Mouse (Mus musculus) spleen, postnatal 10 days (tissue): ENCODE results near the gene Sec22b.
A peak's percentile ranks its signal among the peaks of the same experiment; 100 is the strongest.

Experiments
- DNase-seq, 2 experiments: peaks; one replicate each; pipeline ENCODE4 v3.0.0; 2021 to 2022; ENCODE audit warnings: low spot score in 2 of 2

The Sec22b gene

DNA sequence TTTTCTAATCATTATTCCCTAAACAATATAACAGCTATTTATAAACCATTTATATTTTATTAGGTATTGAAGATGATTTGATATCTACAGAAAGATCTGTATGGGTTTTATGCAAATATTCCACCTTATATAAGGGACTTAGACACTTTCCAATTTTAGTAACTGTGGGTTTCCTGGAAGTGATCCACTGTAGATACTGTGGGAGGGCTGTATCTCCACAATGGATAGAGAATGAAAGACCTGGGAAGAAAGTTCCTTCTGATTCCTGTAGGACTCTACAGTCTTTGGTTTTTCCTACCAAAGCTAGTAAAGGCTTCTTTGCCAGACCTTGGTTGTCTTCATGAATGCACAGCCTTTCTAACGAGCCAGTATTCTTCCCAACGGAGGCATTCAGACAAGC, 8.7 kb downstream of the Sec22b start:
- no peak for DNase-seq

DNA sequence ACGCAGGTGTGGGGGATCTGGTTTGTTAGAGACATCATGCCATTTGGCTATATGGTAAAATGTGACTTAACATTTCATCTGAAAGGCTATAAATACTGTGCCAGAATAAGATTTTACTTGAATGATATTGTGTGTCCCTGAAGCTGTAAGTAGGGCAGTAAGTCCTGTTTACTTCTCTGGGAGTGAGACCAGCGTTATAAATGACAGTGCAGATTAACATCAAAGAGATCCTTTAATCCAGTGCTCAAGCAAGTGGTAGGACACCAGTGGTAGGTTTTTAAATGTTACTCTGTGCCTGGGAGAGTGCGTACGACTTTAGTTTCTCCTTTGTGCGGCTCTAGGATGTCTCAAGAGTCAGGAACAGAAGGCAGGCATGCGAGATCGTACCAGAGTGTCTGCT, 10.1 kb downstream of the Sec22b start:
- DNase-seq, result no peak

DNA sequence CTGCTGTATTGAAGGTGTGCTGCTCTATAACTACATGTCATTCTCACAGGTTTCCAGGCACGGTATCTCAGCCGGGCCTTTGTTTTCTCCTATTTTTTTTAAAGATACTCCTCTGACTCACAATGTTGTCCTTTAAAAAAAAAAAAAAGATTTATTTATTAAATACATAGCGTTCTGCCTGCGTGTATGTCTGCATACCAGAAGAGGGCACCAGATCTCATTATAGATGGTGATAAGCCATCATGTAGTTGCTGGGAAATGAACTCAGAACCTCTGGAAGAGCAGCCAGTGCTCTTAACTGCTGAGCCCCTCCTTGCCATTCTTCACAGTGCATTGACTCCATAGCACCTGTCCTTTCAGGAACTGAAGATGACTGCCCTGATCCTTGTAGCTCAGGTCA, 14.1 kb downstream of the Sec22b start:
- no peak for DNase-seq

DNA sequence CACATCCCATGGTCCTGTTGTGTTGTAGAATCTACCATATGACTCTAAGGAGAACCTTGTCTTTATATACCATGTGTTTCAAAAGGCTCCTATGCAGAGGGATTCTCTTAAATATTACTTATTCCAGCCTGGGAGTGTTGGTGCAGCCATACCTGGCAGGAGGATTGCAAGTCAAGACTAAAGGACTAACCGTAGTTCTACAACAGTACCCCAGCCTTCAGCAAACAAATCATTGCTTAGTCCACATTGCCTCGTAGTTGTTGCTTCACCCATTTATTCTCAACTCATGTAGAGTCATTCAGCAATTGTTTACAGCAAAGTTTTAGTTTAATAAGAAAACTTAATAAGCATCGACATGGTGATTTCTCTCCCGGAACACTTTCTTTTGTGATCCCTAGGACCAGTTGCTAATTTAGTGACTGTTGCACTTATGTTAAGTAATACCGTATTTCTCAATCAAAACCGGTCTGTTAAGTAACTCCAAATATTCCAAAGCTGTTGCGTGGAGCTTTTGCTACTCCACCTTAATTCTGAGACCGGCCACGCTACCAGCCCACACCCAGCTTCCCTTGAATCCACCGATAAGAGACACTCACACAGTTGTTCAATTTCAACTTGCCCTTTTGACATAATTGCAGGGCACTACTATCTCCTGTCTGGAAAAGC, 18.0 kb downstream of the Sec22b start:
- DNase-seq, result no peak

DNA sequence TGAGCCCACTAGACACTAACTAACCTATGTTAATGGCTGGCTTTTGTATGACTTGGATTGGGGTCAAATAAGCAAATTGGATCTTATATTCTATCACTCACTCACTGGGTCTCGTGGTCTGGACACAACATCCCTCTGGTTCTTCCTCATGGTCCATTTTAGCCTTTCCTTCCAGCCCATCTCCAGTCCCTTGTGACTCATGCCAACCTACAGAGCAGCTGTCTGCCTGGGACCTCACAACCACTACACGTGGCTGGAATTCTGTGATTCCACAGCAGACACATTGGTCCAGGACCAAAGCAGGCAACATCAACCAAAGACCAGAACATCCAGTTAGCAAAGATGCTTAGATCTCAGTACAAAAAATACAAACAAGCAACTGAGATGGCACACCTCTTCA, 24.3 kb downstream of the Sec22b start:
- DNase-seq, result no peak

DNA sequence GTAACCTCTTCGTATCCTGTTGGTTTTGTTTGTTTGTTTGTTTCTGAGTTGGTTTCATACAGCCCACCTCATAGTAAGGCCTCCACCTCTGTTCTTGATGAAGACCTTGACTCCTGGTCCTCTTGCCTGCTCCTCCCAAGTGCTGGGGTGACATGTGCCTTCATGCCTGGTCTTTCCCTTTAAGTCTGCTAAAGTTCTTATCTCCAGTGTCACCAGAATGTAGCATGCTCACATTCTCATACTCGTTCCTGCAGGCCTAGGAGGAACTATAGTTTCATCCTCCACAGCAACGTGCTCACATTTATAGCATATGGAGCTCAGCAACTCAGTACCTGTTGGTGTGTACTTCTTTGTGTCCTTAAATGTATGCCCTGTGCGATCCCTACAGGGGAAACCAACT, 26.3 kb downstream of the Sec22b start:
- no peak for DNase-seq

DNA sequence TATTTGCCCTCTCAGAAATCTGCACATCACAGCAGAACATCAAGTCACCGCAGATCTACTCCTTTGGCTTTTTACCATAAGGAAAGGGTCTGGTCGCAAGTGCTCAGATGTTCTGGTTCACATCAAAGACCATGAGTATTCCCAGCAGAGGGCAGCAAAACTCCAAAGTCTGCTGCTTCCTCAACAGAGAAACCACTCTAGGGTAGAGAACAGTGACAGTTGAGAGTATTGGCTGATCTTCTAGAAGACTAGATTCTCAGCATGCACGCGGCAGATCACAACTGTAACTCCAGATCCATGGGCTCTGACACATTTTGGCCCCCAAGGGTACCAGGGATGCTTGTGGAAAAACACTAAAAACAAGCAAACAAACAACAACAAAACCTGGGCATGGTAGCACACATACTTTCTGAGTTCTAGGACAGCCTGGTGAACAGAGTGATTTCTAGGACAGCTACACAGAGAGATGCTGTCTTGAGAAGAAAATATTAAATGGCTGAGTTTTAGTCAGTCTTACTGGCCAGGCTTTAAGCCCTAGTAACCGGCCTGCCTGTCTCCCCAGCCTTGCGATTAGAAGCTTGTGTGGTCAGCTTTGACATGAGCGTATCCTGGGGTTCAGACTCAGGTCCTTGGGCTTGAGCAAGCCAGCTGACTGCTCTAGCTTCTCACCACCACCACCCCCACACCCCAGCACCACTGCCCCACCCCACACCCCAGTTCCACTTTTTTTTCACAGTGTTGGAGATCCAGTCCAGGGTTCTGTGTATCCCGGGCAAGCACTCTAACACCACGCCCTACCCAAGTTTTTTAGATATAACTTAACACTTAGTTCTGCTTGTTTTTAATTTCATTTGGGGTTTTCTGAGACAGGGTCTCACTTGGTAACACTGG, 28.2 kb downstream of the Sec22b start:
- DNase-seq, result peak; percentile 57 to 86

DNA sequence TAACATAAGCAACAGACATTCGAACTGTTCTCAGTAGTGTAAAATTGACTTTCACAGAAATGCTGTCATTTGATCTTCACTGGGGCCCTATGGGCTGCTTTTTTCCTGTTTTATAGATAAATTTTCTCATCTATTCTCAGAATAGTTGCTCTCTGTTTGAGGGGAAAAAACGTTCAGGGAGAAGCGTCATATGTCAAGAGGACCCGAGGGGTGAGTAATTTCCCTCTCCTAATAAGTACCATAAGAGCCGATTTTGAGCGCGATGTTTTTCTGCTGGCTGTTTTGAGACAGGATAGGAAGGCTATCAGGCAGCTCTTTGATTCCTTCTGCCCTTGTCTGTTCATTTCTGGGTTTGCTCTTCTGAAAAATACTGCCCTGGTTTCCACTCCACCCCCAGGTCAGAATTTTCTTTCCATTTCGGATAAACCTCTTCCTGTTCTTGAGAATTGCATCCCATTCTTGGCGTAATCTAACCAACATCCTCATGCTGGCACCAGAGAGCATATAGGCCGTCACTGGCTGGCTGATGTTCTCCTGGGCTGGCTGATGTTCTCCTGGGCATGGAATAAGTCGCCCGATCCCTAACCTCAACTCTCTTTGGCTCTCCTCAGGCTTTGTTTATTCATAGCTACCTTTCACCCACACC, 29.3 kb downstream of the Sec22b start:
- no peak for DNase-seq

DNA sequence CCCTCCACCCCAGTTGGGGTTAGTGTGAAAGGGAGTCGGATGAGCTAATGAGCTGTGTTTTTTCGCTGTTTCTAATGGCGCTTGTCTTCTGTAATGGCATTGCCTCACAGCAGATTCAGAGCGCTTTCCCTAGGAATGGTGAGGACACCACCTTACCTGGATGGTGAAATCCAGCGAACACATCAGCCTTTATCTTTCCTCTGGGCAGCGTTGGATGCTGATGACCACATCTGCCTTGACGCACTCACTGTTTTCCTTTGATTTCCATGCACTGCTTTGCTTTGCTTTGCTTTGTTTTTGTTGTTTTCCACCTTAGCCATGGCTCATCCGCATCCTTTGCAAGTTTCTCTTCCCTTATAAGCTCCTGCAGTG, 29.8 kb downstream of the Sec22b start:
- no peak for DNase-seq

DNA sequence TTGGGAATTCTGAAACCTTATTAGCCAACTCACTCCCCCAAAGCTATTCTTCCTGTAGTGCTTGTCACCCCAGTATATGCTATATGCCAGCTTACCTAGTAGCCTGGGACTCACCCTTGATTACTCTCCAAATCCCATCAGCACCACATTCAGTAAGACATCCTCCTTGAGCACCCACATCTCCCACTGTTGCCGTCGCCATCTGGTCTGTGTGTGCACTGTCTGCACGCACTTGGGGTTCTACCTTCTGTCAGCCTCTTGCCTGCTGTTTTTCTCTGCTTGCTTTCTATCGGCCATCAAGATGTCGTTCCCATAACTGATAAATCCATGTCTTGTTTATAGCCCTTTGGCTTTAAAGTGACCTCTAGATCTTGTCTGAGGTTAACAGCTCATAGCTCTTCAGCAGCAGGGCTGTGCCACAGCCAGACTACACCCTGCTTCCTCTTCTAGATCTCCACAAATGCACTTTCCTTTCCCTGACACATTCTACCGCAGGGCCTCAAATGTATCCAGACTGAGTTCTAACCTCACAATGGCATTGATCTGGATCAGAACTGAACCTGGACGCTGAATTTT, 30.4 kb downstream of the Sec22b start:
- no peak for DNase-seq

DNA sequence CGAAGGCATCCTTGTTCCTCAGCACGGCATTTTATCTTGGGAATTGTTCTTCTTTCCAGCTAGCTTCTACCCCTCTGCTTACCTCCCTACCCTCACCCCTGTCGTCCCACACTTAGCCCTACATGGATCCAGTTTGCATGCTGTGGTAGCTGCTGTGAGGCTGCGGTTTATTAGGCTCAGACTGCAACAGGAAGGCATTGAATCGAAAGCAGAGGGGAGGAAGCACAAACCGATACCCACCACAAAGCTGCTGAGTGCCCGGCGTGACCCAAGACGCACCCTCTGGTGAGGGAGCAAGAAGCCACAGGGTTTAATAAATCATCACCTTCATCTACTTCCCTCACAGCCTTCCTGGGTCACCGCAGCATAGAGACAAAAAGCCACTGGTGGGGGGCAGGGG, 31.1 kb downstream of the Sec22b start:
- peak; percentile 45 to 66 for DNase-seq

DNA sequence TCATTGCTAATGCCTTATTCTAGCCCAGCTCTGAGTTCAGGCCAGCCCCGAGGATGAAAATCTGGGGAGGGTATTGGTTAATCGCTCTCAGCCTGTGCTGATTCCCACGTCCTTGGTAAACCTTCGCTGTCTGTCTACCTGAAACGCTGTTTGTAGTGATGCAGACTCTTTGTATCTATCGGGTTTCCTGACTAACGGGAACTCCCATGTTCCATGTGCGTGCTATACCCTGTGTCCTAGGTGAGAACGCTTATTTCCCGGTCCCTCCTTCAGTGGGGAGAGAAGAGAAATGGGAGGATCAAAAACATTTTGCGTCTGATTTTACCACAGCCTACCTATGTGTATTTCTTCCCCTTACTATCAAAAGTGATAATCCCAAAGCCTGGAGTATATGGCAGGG, 31.8 kb downstream of the Sec22b start:
- no peak for DNase-seq

DNA sequence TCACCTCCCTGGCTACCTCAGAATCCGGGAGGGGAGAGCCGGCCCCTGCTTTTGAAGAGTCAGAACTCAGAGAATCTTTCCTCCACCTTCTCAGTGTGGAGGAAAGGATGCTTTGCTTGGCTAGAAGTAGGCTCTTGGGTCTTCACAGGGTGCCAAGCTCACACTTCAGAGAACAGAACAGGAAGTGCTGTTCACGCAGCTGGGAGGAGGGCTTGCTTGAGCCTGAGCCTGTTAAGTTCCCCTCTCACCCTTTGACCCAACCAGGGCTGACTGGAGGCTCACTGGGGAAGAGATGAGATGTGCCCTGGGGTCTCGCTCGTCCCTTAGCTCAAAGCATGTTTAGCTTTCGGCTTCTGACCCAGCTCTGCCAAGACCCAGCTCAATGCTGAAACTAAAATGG, 32.3 kb downstream of the Sec22b start:
- peak in 1 of 2 experiments; percentile 59 for DNase-seq

DNA sequence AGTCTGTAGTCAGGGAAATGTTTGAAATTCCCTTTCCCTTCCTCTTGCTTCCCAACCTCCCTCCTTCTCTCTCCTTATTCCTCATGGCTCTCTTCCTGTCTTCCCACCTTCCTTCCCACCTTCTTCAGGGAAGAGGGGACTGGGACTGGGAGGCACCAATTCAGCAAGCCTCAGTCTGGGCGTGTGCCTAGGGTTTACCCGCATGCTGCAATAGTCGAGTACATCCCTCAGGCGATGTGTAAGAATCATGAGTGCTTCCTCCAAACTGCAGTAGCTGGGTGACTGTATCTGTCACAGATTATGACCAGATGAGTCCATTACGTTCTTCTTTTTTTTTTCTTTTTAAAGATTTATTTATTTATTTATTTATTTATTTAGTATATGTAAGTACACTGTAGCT, 32.8 kb downstream of the Sec22b start:
- no peak for DNase-seq

DNA sequence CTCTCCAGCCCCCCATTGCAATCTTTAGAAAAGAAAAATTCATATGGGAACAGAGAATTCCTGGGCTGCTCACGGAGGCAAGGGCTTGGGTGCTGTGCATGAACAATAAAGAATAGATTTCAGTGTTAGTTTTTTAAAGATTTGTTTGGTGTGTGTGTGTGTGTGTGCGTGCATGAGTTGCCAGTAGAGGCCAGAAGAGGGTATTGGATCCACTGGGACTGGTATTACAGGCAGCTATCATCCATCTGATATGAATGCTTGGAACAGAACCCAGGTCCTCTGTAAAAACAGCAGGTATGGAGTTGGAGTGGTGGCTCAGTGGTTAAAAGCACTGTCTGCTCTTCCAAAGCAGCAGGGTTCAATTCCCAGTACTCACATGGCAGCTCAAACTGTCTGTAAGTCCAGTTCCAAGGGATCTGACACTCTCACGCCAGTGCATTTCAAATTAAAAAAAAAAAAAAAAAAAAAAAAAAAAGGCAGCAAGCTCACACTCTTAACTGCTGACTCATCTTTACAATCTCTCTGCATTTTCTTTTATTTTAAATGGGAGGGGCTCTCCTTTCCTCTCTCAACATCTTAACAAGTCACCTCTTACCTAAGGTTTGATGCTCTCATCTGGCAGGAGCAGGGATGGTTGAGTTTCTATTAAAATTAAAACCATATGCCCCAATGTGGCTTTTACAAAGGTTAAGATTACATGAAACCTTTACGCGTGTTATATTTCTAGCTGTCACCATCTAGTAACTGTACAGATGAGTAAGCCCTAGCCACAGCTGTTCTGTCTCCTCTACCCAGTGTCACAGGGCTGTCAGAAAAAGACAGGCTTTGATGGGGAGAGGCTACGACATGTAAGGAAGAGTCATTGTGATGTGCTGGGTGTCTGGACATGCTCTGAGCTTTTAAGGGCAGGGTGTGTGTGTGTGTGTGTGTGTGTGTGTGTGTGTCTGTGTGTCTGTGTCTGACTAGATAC, 33.6 kb downstream of the Sec22b start:
- DNase-seq, result no peak

DNA sequence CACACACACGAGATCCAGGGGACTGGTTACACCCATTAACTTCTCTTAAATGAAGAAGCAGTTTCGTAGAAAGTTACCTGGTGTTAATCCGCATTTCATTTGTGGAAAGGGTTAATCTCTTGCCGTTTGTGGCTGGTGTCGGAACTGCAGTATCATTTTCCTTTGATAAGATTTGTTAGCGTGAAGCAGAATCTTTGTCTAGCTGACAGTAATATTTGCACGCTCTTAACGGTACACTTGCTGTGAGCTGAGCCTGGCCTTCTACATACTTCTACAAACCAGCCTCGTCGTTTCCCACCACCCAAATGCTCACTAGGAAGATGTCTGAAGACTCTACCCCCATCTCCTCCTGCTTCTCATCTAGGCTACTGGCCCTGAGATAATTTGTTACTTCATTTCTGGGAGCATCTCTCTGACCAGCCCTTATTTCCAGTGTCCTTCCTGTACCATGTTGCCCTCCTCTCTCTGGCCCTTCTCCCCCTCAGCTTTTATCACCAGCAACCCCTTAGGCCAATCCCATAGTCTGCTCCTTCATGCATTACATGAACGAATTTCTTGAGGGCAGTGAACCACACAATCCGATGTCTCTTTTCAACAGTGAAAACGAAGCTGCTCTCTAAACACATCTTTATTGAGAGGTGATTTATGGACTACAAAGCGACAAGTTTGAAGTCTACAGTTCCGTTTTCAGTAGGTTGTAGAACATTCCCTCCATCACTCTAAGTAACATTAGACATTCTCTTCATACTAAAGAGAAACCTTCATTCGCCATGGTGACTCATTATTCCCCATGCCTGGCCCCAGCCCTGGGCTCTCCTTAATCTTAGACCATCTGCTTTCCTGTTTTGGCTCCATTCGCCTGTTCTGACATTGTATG, 36.3 kb downstream of the Sec22b start:
- no peak for DNase-seq

DNA sequence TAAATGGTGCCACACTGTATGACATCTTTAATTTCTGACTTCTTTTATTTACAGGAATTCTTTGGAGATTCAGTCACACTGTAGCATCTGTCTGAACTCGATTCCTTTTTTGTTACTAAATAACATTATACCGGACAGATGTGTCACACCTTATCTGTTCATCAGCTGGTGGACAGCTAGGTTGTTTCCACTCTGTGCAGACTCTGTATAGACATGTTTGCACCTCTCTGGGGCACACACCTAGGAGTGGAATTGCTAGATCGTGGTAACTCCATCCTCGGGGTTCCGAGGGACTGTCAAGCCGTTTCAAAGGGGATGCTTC, 36.9 kb downstream of the Sec22b start:
- no peak for DNase-seq

DNA sequence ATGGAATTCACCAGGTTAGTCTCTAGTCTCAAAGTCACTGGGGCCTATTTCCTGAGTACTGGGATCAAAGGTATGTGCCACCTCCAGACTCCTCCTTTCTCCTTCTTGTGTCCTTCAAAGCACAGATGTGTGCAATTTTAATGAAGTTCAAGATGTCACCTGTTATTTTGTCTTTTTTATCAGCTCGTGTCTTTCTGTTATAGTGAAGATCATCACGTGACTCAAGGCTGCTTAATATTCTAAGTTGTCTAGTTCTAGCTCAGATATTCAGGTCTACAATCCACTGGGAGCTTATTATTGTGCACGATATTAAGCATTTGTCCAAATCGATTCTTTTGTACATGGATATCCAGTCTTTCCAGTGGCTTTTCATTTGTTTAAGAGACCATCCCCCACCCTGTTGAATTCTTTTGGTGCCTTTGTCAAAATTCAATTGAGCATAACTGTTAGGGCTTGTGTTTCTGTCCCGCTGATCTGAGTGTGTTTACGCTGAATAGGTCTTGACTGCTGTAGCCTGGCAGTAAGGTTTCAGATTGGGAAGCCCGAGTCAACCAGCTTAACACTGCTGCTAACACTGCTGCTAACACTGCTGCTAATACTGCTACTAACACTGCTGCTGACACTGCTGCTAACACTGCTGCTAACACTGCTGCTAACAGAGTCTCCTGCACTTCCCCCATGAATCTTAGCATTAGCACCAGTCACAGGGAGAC, 38.0 kb downstream of the Sec22b start:
- no peak for DNase-seq

DNA sequence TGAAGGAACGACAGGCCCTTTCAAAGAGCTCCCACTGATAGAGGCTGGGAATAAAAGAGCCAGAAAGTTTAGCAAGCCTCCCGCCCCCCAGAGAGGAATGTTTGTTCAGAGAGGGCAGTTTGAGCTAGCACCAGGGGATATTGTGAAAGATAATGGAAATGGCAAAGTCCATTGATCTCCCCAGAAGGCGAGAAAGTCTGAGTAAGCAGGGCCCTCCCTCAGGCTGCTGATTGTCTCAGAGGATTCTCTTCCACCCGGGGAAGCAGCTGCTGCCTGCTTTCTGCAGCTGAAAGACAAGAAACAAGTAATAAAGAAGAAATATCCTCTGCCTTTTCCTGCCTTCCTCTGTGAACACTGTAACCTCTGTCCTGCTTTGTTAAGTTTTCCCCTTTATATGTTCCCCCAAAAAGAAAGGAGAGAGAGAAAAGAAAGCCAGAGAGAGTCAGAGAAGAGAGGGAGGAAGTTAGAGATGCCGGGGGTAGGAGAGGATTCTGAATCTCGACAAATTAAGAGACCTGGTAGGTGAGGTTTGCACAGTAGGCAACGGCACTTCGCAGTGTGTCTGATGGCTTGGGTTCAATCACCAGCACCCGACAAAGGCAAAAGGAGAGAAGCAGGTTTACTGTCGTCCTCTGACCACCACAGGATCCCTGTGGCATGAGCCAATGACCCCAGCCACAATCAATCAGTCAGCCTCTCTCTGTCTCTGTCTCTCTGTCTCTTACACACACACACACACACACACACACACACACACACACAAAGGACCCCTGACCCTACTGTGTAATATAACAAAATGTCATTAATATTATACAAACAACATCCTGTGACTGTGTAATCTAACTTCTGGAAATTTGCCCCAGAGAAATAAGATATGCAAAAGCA, 38.9 kb downstream of the Sec22b start:
- DNase-seq, result no peak
